Mouse (Mus musculus) adrenal gland, adult 18-20 months (tissue): ENCODE measurements at regions not wholly inside any gene's neighbourhood (a gene's known extent, or its start where the extent isn't known, plus 50 kb on each side); places are given as distances from the start of the nearest gene placed in this dataset.
A peak's percentile ranks its signal among the peaks of the same experiment; 100 is the strongest.
"Not testable (repeated sequence)": the region's sequence is repeated elsewhere in the genome, so short reads cannot be mapped to it uniquely, and the experiment has no call there.

Source experiments
- DNase-seq, 2 experiments: peaks; one replicate each; pipeline ENCODE4 v3.0.0; 2021 to 2022; ENCODE audit warnings: low spot score in 2 of 2

DNA sequence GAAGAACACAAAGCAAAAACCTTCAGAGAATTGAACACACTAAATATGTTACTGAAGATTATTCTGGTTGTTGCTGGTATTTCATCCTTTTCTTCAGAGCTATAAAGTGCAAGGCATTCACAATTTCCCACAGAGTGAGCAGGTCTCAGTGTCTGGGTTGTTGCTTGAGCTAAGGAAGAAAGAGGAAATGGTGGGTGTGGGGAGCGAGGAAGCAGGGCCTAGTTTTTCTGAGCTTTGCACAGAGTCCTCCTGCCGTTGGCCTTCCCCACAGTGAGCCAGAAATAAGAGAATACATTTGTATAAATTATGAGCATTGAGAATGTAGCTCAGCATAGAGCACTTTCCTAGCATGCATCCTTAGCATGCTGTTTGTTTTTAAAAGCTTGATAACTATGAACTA lies 120.8 kb upstream of the Tbl1xr1 start:
- no peak for DNase-seq

DNA sequence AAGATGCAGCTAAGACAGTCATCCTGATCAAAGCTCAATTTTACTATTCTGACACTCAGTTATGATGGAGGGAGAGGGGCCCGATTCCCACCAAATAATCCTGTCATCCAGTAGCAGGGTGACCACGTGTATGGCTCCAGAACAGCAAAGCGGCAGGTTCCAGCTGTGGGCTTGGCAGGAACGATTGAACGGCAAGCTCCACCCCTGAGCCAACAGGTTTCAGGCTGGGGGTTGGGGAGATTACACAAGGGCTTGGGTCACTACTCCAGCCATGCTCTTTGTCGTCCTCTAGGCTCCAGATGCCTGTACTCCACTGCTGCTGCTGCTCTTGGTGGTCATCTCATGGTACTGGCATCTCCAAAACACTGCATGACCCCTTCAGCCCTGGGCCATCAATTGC lies 119.3 kb upstream of the Tbl1xr1 start:
- DNase-seq = not testable (repeated sequence)

DNA sequence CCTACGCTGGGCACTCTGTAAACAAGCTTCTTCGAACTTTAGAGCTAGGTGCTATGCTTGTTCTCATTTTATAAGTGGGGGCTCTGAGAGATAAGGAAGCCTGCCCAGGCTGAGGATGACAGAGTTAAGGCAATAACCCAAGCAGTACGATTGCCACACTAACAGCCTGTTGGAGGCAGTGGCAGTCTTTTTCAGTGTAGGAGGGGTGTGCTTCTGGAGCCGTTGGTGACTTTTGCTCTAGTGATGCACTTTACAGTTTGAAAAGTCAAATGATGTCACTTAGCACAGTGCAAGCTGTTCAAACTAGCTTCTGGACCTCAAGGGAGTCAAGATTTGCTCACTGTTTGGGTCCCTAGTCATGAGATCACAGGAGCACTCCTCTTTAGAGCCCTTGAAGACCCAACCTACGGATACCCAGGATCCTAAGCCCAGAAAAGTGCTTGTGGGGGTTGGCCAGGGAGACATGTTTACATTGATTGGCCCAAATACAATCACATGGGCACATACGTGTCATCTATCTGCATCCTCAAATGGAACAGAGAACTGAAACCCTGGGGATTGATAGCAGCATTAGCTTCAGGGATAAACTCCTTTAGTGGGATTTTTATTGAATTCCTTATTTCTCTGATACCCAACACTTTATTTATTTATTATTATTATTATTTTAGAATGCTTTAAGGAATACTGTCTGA lies 117.7 kb upstream of the Tbl1xr1 start:
- no peak for DNase-seq

DNA sequence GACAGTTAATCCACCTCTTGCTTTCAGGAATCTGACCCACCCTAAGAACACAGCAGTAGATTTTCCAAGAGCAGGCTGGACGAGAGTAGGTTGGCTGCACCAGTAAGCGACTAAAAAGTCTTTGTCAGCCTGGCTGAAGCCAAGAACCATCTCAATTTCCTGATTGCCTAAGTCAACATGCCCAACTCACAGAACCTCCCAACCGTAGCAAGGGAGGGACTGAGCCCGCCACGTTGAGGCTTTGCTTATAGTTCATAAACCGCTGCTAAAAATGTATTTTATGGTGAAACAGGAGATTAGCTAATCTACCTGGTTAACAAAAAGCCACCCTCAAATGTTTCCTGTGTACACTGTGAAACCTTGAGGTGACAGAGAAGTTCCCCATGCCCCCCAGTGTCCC lies 115.4 kb upstream of the Tbl1xr1 start:
- DNase-seq = no peak

DNA sequence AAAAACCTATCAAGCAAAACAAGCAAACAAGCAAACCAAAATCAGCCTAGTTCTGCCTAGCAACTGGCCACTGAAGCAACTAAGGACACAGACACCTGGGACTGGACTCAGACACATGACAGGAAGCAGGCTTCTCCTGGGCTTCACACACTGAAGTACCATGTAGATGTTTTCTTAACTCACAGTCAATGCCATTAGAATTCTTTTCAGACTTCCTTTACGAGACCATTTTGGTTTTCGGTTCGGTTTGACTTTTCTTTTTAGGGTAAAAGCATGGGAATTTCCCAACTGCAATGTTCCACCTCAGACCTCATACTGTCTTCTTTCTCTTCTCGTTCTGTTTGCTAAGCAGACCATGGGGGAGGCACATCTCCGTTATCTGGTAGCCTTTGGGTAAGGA lies 114.7 kb upstream of the Tbl1xr1 start:
- DNase-seq = no peak

DNA sequence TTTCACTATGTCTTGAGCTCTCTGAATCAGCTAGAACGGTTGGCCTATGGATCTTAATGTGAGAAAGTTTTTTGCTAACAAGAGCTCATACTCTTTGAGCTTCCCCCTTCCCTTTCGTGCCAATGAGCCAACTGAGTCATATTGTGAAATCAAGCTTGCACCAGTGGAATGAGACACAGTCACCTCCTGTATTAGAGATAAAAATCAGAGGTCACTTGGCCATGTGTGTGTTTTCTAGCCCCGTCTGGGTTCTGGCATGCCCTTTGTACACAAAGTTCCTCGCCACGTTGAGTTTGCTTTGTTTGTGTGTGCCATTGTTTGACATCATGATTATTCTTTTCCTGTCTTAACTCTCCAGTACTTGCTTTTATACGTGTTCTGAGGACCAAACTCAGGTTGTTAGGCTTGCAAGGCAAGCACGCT lies 114.1 kb upstream of the Tbl1xr1 start:
- DNase-seq = peak in 1 of 2 experiments; percentile 28

DNA sequence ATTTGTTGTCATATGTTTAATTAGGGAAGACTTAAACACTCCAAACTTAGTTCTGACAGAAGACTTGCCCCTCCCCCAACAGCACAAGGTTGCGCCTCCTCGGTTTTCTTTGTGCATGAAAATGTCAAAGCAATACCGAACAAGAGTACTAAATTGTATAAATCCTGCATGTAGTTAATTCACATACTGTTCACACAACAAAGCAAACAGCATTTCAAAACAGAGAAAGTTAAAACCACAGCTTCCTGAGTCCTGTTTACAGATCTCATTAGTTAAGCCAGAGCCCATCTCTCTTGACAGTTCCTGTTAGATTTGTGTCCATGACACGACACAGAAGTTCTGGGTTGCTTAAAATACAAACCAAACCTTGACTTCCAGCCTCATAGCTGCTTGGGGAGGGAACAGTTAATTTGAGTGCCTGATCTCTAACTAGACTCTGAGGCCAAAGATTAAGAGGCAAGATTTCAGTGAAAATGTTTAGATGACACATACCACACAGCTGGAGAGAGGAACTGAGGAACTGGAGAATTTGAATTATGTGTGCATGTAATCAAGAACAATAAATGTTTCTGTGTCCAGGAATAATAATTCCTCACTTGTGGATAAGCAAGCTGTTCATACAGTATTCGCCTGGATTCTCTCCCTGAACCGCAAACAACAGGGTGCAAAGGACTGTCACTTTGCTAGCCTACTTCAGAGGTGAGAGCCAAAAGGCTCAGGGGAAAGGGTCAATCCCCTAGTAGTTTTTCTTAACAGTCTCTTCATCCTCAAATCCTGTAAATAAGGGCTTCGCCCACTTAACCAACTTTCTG lies 113.3 kb upstream of the Tbl1xr1 start:
- no peak for DNase-seq

DNA sequence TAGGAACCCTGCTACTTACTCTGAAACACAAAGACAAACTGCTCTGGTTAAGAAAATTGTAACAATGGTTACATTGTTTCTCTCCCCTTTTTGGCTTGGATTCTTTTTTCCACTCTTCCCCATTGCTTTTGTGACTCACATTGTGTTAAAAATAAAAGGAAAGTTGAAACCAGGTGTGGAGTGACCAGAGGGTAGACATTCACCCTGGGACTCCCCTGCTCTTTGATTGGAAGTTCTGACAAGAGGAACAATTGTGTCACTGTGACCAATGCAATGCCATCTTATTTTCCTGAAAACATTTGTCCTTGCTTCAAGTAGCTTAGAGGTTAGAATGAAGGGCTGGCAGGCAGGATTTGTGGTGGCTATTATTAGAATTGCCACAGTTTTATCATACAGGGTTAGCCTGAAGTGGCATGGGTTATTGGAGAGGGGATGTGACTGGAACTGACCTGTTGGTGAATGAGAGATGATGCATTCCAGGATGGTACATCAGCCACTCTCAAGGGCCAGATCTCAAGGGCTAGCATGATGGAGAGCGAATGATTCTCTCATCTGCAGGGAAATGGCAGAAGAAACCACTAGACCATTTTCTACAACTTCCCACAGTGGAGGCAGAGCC lies 112.6 kb upstream of the Tbl1xr1 start:
- DNase-seq = no peak

DNA sequence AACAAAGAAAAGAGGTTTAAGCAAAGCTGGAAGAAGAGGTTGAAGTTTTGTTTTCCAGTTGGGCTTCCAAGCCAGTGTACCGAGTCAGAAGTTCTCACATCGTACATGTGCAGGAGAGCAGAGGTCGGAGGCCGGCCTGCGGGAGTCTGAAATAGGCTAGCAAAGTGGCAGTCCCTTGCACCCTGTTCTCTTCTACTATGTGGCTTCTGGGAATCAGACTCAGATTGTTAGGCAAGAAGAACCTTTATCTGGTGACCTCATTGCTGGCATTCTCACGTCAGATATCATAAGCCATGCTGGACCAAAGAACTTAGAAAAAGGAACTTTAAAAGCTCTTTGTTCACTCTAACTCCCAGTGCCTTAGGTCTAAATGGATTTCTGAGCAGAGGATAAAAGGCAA lies 112.0 kb upstream of the Tbl1xr1 start:
- no peak for DNase-seq

DNA sequence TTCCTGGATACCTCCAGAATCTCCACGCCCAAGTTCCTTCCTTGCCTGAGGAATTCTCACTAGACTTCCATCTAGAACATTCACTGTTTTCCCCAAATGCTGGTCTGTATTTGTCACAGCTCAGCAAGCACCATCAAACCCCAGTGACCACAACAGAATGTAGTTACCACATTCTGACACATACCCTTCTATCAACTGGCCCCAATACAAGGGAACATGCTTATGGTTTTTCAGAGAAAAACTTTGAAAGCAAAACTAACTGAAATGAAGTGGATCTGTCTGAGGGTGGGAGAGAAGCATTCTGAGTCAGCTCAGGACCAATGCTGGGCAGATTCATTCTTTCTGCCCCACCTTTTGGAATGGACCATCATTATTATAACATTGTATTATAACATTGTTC lies 110.9 kb upstream of the Tbl1xr1 start:
- no peak for DNase-seq

DNA sequence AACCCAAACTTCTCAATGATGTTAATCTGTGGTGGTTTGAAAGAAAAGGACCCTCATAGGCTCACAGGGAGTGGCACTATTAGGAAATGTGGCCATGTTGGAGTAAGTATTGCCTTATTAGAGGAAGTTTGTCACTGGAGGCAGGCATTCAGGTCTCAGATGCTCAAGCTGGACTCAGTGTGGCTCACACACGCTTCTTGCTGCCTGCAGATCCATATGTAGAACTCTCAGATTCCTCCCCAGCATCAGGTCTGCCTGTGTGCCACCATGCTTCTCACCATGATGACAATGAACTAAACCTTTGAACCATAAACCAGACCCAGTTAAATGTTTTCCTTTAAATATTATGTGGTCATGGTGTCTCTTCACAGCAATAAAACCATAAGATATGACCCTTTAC lies 104.7 kb upstream of the Tbl1xr1 start:
- DNase-seq = no peak

DNA sequence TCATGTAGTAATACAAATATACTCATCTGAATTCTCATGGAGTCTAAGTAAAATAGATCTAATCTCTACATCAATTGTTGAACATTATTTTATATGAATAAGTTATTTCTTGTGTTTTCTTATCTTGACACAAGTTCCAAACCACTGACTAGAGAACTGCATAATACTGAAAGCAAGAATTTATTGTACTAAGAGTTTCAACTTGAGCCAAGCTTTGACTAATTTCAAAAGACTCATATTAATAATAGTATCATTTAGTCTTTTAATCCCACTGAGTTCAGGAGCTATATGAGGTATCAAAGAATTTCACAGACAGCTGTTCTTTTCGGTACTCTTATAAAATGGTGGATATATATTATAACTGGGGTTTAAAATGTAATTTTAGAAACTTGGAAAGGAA lies 103.3 kb upstream of the Tbl1xr1 start:
- no peak for DNase-seq

DNA sequence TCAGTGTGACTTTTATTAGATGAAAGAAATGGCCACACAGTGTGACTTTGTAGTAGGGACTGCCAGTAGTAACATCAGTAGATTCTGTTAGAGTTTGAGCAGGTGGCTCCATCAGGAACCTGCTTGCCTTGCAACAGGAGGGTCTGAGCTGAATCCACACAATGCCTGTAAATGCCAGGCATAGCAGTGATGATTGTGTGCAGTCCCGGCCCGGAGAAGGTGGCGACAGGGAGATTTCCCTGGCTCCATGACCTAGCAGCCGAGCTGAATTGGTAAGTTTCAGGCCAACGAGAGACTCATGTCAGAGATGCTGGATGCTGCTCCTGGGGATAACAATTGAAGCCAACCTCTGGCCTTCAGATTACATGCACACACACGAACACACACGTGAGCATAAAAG lies 102.8 kb upstream of the Tbl1xr1 start:
- no peak for DNase-seq

DNA sequence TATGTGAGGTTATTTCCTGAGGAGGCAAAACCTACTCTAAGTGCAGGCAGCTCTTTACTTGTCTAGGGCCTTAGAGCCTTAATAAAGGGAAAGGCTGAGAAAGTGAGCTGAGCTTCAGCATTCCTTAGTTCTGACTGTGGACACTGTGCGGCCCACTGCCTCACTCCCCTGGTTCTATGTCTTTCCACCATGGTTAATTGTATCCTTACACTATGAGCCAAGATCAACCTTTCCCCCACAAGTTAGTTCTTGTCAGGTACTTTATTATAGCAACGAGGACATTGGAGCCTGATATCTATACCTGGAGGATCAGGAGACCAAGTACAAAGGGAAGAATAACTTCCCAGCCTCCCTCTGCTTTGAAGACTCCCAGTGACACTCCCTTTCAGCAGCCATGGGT lies 101.7 kb upstream of the Tbl1xr1 start:
- no peak for DNase-seq

DNA sequence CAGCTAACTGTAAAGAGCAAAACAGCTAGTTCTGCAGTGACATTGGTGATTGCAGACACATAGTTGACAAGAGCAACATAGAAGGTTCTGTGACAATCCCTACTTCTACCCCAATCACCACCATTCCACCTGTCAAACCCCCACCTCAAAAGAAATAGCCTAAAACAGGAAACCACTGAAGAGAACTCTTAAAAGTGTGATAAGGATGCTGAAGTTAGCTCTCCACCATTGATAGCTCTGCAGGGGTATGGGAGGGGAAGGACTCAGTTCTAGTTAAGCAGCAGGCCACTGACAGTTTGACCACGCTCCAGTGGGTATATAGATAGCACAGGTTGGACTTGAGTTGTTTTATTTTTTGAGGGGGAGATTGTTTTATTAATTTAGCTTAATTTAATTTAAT lies 98.7 kb upstream of the Tbl1xr1 start:
- no peak for DNase-seq

DNA sequence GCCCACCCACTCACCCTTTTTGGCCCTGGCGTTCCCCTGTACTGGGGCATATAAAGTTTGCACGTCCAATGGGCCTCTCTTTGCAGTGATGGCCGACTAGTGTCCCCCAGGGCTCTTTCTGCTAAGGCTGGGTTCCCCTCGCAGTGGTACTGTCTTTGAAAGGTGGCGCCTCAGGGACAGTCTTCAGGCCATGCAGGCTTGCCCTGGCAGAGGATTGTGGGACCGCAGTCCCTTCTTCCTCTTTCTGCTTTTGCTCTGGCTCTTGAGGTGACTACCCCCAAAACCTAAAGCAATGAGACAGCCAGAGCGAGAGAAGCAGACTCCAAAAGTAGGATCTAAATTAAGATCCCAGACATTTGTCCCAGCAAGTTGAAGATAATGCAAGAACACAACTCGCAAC lies 93.5 kb upstream of the Tbl1xr1 start:
- DNase-seq = no peak

DNA sequence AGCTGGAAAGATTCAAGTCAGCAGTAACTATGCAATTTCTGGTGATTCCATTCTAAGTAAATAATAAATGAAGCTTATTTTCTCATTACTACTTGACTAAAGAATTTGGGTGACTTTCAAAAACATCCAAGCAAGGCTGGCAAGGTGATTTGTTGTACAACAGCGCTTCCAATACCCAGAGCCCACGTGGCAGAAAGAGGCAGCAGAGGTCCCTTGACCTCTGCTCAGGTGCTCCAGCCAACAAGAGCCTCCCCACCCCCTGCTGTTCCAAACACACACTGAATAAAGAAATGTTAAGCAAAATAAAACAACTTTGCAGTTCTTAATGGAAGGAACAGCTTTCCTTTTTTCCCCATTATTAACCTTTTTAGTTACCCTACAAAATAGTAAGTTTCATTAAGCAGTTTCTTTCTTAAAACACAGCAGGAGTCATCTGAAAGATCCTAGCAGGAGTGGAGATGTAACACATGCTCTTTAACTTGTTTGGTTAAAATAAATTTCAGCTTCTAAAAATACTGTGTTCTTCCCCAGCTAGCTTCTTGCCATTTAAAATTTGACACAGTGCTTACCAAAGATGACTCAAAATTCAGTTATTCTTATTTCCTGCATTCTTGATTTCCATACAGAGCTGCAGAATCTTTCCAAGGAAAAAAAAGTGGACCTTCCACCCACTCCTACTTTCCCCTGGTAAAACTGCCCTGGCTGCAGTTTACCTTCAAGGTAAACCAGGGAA lies 92.3 kb upstream of the Tbl1xr1 start:
- no peak for DNase-seq

DNA sequence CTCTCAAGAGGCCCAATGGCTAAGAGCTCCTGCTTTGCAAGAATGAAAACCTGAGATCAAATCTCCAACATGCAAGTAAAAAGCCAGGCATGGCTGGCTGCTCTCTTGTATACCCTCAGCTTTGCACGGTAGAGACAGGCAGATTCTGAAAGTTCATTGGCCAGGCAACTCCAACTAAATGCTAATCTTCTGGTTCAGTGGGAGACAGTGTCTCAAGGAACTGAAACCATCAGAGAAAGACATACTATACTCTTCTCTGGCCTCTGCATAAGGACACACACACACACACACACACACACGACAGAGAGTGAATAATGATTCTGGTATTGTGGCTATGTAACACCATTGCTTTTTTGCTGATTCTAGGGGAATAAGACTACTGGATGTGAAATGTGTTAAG lies 91.6 kb upstream of the Tbl1xr1 start:
- DNase-seq = no peak

DNA sequence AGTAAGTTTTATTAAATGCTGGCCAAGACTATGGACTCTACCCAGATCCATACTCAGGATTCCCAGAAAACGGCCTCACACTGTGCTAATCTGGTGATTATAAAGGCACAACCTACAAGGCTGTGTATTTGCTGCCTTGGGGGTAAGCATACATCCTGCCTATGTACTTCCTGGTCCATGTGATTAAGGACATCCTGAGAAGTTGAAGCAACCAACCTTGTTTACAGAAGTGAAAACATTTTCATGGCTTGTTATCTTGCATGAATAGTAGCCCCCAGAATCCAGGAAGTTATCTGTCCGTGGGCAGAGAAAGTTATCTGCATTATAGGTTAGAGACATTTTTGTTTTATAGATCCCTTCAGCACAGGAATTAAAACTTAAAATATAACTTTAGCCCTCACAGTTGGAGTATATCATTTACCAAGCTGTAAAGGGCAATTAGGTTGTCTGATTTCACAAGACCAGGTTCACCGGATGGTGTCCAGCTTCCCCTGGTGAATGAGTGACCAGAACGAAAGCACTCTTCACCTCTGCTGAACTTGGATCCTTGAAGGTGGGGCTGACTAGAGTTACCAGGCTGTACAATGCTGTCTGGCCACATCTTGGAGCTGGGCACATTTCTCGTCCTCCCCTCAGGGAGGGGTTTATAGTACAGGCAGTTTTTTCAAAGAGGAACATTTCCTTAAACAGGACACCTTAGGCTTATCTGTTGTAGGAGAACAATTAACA lies 90.1 kb upstream of the Tbl1xr1 start:
- DNase-seq = no peak

DNA sequence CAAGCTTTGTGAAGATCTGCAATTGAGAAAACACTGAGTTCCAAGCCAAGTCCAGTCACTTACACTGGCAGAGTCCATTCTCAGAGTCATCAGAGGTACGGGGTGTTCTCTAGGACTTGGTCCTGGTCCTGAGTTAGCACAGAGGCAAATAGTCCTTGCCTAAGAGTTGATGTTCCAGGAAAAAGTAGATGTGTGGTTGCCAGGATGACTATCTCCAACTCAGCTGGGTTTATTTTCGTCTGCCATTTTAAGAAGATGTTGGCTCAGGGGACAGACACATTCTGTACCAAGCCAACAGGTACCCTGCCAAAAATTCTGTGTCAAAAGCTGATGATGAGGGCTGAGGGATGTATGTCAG lies 89.6 kb upstream of the Tbl1xr1 start:
- DNase-seq = no peak

DNA sequence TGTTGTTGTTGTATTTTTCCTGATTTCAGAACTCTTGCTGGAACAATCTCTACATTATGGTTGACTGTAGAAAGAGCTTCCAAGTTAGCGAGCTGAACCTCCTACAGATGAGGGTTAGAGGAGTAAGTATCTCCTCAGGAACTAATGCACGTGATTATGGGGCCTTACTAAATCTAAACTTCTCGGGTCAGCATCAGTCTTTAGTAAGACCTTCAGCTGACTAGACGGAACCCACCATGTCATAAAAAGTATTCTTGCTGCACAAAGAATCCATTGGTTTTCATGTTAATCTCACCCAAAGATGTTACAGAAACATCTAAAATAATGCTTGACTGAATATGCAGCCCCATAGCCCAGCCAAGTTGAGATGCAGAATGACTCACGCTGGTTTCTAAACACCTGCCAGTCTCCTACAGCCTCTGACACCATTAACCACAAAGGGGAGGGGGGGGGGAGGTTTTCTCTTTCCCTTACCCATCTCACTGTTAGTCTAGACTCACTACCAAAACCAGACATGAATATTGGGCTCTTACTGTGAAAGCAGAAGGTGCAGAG lies 88.9 kb upstream of the Tbl1xr1 start:
- DNase-seq = no peak
